Mouse (Mus musculus): ENCODE data around the gene Atp2b2.

The Atp2b2 gene

DNA sequence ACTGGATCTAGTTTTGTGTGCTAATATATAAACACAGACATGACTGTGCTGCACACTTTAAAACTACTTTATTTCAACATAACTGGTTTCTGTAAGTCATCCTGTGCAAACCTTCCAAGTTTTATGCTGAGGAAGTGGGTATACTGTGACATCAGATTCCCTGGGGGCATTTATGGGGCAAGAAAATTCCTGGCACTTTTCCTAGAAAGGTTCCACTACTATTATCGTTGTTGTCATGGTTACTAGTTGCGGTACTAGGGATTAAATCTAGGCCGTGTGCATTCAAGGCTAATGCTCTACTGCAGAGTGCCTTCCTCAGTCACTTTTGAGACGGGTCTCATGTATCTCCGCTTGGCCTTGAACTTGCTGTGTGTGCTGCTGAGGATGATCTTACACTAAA lies 236.2 kb downstream of the Atp2b2 start:
- DNase-seq (ENCODE audit: extremely low read depth, low read depth, low spot score), result no peak

GRCm38 (mm10) chr6:113801233-113801632 lies 241.2 kb downstream of the Atp2b2 start:
- no peak for DNase-seq (ENCODE audit: extremely low read depth, low read depth, low spot score)

- no peak for DNase-seq (ENCODE audit: extremely low read depth, low read depth, low spot score)
These were observed 242.5 kb downstream of the Atp2b2 start for GRCm38 (mm10) chr6:113799915-113800314.

- no peak for DNase-seq (ENCODE audit: extremely low read depth, low read depth, low spot score)
These were observed 243.1 kb downstream of the Atp2b2 start for GRCm38 (mm10) chr6:113799349-113799748.

GRCm38 (mm10) chr6:113798921-113799320 lies 243.5 kb downstream of the Atp2b2 start:
- no peak for DNase-seq (ENCODE audit: extremely low read depth, low read depth, low spot score)

- DNase-seq (ENCODE audit: extremely low read depth, low read depth, low spot score), result no peak
These were observed 247.1 kb downstream of the Atp2b2 start for GRCm38 (mm10) chr6:113795241-113795702.

DNA sequence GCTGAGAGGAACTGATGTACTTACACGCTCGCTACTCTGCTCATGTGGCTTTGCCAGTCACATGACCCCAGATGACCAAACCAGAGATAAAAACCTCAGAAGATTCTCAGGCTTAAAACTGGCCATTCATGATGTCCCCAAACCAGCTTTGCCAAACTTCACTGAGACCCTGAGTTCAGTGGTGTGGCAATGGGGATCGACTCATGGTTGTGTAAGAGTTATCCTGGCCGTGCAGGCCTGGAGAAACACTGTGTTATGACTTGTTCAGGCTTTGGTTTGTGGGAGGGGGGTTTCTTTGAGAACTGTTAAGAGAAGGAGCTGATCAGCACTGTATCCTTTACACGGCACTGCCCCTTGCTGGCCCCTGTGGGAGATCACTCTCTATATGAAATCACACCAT lies 250.0 kb downstream of the Atp2b2 start:
- DNase-seq (ENCODE audit: extremely low read depth, low read depth, low spot score), result no peak

- no peak for DNase-seq (ENCODE audit: extremely low read depth, low read depth, low spot score)
These were observed 251.4 kb downstream of the Atp2b2 start for GRCm38 (mm10) chr6:113791012-113791411.

DNA sequence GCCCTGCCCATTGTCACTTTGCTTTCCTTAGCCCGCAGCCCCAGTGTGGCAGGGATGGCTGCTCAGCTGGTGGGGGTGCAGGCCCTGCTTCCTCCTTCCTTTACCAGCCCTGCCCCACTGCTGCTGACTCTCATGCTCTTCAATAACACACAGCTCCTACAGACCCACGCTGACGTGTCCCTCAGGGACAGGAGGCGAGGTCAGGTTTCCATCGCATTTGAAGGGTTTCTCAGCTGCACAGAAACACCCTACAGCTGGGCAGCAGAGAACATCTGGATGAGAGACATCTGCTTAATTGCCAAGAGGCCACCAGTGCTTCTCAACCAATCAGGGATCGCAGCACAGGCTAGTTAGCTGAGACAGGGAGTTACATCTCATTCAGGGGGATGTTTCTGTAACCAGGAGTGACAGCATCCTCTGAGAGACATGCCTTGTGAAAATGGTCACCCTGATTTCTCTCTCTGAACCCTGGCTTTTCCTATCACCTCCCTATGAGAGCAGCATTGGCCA lies 254.9 kb downstream of the Atp2b2 start:
- DNase-seq (ENCODE audit: extremely low read depth, low read depth, low spot score), result no peak

- no peak for DNase-seq (ENCODE audit: extremely low read depth, low read depth, low spot score)
These were observed 256.8 kb downstream of the Atp2b2 start for GRCm38 (mm10) chr6:113785658-113786057.

DNA sequence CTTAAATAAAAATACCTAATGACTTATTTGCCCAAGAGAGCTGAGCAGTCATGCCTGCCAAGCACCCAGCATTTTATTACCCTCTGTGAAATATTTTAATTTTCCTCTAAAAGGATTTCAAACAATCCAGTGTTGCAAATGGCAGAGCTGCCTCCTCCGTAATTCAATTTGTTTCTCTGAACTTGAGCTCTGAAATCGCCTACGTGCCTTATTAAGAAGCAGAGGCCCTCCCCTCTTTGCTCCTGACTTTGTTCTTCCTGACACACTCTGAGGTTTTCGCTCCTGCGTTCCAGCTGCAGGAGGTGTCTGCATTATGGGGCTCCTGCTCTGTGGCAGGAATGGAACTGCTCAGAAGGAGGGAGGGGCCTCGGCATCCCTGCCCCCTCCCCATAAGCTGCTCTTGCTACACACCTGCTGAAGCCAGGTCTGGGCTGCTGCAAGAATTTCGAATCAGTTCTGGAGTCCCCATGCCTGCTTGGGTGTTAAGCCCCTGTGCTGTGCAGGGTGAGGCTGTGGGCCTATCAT lies 264.1 kb downstream of the Atp2b2 start:
- no peak for DNase-seq (ENCODE audit: extremely low read depth, low read depth, low spot score)

- no peak for DNase-seq (ENCODE audit: extremely low read depth, low read depth, low spot score)
These were observed 273.6 kb downstream of the Atp2b2 start for GRCm38 (mm10) chr6:113768804-113769203.

DNA sequence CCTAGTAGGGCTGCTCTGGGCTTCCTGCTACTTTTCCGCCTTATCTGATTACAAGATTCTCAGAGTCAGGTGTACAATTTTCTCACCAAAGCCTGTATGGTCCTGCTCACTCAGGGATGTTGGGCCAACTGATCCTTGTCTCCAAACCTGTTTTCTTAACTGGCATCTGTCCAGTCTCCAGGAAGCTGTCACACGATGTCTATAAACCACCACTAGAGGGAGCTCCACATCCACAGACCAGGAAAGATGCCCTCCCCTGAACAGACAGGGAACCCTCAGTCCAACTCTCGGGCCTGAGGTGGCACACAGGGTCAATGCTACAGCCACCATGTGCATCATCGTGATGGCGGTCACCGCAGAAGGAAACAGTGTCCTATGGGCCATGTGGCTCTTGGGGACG lies 280.8 kb downstream of the Atp2b2 start:
- DNase-seq (ENCODE audit: extremely low read depth, low read depth, low spot score), result peak; percentile 42

GRCm38 (mm10) chr6:113749119-113749685 lies 293.2 kb downstream of the Atp2b2 start:
- no peak for DNase-seq (ENCODE audit: extremely low read depth, low read depth, low spot score)

- no peak for DNase-seq (ENCODE audit: extremely low read depth, low read depth, low spot score)
These were observed 294.1 kb downstream of the Atp2b2 start for GRCm38 (mm10) chr6:113748351-113748750.

DNA sequence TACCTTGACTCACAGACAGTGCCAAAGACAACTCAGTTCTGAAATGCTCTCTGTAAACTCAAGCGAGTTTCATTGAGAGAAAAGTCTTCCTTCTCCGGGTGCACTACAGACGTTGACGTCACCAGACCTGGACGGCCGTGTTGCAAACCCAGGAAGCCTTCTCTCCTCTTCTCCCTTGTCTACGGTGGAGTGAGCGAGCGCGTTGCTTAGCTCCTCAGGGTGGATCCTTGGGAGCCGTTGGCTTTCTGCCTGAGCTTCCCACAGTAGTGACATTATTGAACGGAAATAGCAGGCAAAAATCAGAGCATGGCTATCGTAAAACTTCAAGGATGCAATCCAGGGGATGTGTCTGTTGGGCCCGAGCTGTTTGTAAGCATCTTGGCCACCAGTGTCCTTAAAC lies 295.1 kb downstream of the Atp2b2 start:
- DNase-seq (ENCODE audit: extremely low read depth, low read depth, low spot score), result no peak

DNA sequence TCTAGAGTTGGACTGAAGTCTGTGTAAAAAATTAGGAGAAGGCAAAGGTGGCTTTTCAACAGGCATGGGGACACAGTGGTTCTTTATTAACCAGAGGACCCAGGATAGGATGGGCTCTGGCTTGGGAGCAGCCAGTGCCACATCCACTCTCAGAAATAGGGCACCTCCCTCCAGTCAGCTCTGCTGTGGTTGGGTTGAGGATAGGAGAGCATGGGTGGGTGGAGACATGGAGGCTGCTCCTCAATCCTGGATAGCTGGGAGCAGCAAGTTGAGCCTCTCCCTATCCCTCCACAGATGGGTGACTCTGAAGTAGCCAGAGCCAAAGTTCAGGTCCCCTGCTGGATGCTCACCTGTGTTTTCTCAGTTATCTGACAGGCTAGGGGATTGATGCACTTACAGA lies 297.3 kb downstream of the Atp2b2 start:
- no peak for DNase-seq (ENCODE audit: extremely low read depth, low read depth, low spot score)

- no peak for DNase-seq (ENCODE audit: extremely low read depth, low read depth, low spot score)
These were observed 299.3 kb downstream of the Atp2b2 start for GRCm38 (mm10) chr6:113743111-113743510.

DNA sequence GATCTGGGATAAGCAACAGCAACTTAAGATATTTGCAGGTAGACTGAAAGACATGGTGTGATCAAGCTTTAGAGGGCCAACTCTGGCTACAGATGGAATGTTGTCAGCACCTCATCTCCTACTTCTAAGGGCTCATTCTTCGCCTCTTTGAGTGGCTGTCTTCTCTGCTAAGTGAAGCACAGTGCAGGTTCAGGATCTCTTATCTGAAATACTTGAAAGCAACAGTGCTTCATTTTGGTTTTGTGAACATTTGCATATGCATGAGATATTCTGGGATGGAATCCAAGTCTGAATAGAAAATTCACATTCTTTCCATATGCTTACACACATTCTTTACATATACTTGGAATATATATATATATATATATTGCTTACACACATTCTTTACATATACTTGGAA lies 300.1 kb downstream of the Atp2b2 start:
- no peak for DNase-seq (ENCODE audit: extremely low read depth, low read depth, low spot score)

DNA sequence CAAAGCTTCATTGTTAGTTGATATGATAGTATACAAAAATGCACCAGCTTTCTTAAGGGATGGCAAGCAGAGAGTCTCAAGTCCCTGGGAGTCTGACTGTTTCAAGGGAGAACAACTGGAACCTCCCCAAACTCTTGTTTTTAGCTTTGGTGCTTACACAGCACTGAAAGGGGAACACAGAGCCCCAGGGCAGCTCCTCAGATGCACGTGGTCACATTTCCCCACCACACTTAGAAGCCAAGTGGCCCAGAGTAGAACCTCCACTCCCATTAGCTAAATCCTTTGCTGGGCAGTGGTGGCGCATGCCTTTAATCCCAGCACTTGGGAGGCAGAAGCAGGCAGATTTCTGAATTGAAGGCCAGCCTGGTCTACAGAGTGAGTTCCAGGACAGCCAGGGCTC lies 301.0 kb downstream of the Atp2b2 start:
- DNase-seq (ENCODE audit: extremely low read depth, low read depth, low spot score), result no peak

GRCm38 (mm10) chr6:113740236-113741217 lies 301.9 kb downstream of the Atp2b2 start, which contains the start of gene Sec13:
Sec13 (minus strand) TSS chr6:113740743.
- no peak for DNase-seq (ENCODE audit: extremely low read depth, low read depth, low spot score)
